Mouse (Mus musculus) liver, embryonic 13.5 days (tissue): ENCODE data around the gene Rpain. TPM values are rescaled to one million over a fixed set of nuclear protein-coding genes. Genes with fewer than 3 reads are reported as not detected.
A peak's percentile ranks its signal among the peaks of the same experiment; 100 is the strongest.

Experiments used
- ATAC-seq: fragments of 200-750 bp; cut with Nextera tagmentation; 2 replicates; pipeline ENCODE4 v1.8.0; 2017; ENCODE audit warnings: low read depth, mild to moderate bottlenecking, moderate number of reproducible peaks, moderate library complexity
- DNase-seq: peaks from one replicate; pipeline ENCODE4 v3.0.0; 2022
- H3K27ac ChIP-seq: fragments of 300-500 bp; sonication (generic); 2 replicates; pipeline ENCODE4 v1.5.1; 2015; ENCODE audit warnings: moderate library complexity, mild to moderate bottlenecking, inconsistent platforms
- H3K27me3 ChIP-seq: fragments of 300-500 bp; sonication (generic); 2 replicates; pipeline ENCODE4 v1.6.1; 2015; ENCODE audit warnings: mild to moderate bottlenecking, inconsistent platforms
- H3K36me3 ChIP-seq: fragments of 300-500 bp; sonication (generic); 2 replicates; pipeline ENCODE4 v1.6.1; 2015; ENCODE audit warnings: mild to moderate bottlenecking, inconsistent platforms
- H3K4me1 ChIP-seq: fragments of 300-500 bp; sonication (generic); replicated peaks from 2 replicates; pipeline ENCODE4 v1.6.1; 2015; ENCODE audit warnings: inconsistent platforms
- H3K4me2 ChIP-seq: fragments of 300-500 bp; sonication (generic); 2 replicates; pipeline ENCODE4 v1.6.1; 2015; ENCODE audit warnings: inconsistent platforms, mild to moderate bottlenecking, moderate library complexity
- H3K4me3 ChIP-seq: fragments of 300-500 bp; sonication (generic); replicated peaks from 2 replicates; pipeline ENCODE4 v1.5.1; 2015; ENCODE audit warnings: mild to moderate bottlenecking, inconsistent platforms
- H3K9ac ChIP-seq: fragments of 300-500 bp; sonication (generic); 2 replicates; pipeline ENCODE4 v1.6.1; 2015; ENCODE audit warnings: mild to moderate bottlenecking, inconsistent platforms
- H3K9me3 ChIP-seq: fragments of 300-500 bp; sonication (generic); replicated peaks from 2 replicates; pipeline ENCODE4 v1.6.1; 2016; ENCODE audit warnings: inconsistent platforms
- WGBS: fragments of 180-500 bp; shearing (Covaris S2); methylation state at CpG from one replicate; pipeline ENCODE4 v1.1.7; 2015; ENCODE audit not compliant: insufficient replicate concordance; 5-methylcytosine and 5-hydroxymethylcytosine counted together
- polyA plus RNA-seq: library from polyadenylated mRNA; unstranded; fragments of >200 nt; fragmentation: Nextera tagmentation; extraction: Ambion mirVana; gene quantifications from 2 replicates; pipeline ENCODE4 v1.2.1, GENCODE M21; 2015

Rpain gene
- polyA plus RNA-seq, result 95.3 and 97.0 TPM in 2 replicates

DNA sequence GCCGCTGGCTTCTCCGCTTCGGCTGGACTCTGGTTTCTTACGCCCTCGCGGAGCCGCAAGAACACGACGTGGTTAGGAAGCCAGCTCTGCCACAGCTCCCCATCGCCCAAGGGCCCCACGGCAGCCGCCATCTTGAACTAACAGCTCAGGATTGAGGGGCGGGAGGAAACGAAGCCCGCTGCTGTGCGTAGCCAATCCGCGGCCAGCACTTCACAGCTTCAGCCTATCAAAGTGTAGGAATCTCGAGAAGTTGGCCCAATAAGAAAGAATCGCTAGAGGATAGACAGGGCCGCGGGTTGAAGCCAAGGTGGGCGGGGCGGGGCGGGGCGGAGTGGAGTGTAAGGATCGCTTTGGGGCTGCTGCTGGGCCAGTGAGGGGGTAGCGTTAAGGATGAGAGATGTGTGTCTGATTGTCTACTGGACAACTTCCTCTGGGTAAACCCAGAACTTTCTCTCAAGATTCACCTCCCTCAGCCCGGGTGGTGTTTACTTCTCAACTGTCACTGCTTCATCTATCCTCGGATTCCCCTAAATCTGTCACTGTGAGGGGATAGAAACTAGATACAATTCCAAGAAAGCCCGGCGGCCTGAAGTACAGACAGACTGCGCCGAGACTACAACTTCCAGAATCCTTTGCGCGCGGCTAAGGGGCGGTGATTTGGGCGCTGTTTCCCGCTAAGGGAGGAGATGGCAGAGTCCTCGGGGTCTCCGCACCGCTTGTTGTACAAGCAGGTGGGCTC, at the start of gene Rpain, which contains the start of gene Nup88:
Rpain (plus strand) TSS at position 393 of the 739 bp plus-strand sequence.
Nup88 (minus strand) TSS at position 153 of the 739 bp plus-strand sequence.
- H3K4me2 ChIP-seq, result peak within 1 kb of the TSS; percentile 87
- H3K27ac ChIP-seq, result peak within 1 kb of the TSS; percentile 99
- H3K9ac ChIP-seq, result peak within 1 kb of the TSS; percentile 89
- ATAC-seq, result peak; percentile 92
- H3K9me3 ChIP-seq, result no peaks in the 10 kb centered on the region
- H3K4me3 ChIP-seq, result peak within 1 kb of the TSS; percentile 84
- H3K27me3 ChIP-seq, result no peaks in the 10 kb centered on the region
- H3K4me1 ChIP-seq, result peaks cover 57% of the 10 kb centered on the region
- H3K36me3 ChIP-seq, result peaks cover 57% of the 10 kb centered on the region
- WGBS, result under 1% methylated on average over 43 of the region's 43 CpGs
- peak; percentile 90 for DNase-seq

DNA sequence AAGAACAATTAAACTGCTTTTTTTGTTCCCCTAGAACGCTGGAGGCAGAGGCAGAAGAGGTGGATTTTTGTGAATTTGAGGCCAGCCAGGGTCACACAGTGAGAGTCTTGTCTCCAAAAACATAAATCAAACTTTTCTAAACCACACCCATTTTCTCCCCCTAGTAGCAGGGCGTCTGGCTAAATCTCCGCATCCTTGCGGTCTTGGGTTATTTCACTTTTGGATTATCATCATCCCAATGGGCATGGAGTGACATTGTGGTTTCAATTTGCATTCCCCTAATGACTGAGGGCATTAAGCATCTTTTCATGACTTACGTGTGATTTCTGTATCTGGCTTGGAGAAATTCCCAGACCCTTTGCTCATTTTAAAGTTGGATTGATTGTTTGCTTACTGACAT, 38.6 kb upstream of the Rpain start:
- ATAC-seq (no peak), DNase-seq (no peak)

GRCm38 (mm10) chr11:70935316-70935715, 34.7 kb upstream of the Rpain start:
- H3K4me2 ChIP-seq, result no peak overlapping the region
- no peak overlapping the region for H3K9ac ChIP-seq
- peaks cover 65% of the 10 kb centered on the region for H3K36me3 ChIP-seq
- H3K4me3 ChIP-seq, result no peak overlapping the region
- WGBS, result 86% methylated on average over 7 of the region's 7 CpGs
- DNase-seq (no peak), ATAC-seq (no peak)
- H3K27ac ChIP-seq, result no peak overlapping the region
- no peaks in the 10 kb centered on the region for H3K9me3 ChIP-seq
- H3K27me3 ChIP-seq, result no peaks in the 10 kb centered on the region
- H3K4me1 ChIP-seq, result no peaks in the 10 kb centered on the region

More for the DNA sequence above, 38.6 kb upstream of the Rpain start:
- H3K27ac ChIP-seq, result no peak overlapping the region
- H3K27me3 ChIP-seq, result no peaks in the 10 kb centered on the region
- 81% methylated on average over 5 of the region's 5 CpGs for WGBS
- no peaks in the 10 kb centered on the region for H3K9me3 ChIP-seq
- H3K4me3 ChIP-seq, result no peak overlapping the region
- H3K9ac ChIP-seq, result no peak overlapping the region
- H3K4me1 ChIP-seq, result no peaks in the 10 kb centered on the region
- peaks cover 59% of the 10 kb centered on the region for H3K36me3 ChIP-seq
- H3K4me2 ChIP-seq, result no peak overlapping the region

GRCm38 (mm10) chr11:70942596-70942995, 27.4 kb upstream of the Rpain start:
- Histone ChIP-seq H3K36me3 (peaks cover 82% of the 10 kb centered on the region), H3K9ac (no peak overlapping the region), H3K27me3 (no peaks in the 10 kb centered on the region), H3K27ac (no peak overlapping the region), H3K4me1 (no peaks in the 10 kb centered on the region), H3K4me3 (no peak overlapping the region), H3K9me3 (no peaks in the 10 kb centered on the region), H3K4me2 (no peak overlapping the region)
- no peak for ATAC-seq
- DNase-seq, result no peak
- 89% methylated on average over 1 of the region's 1 CpGs for WGBS

DNA sequence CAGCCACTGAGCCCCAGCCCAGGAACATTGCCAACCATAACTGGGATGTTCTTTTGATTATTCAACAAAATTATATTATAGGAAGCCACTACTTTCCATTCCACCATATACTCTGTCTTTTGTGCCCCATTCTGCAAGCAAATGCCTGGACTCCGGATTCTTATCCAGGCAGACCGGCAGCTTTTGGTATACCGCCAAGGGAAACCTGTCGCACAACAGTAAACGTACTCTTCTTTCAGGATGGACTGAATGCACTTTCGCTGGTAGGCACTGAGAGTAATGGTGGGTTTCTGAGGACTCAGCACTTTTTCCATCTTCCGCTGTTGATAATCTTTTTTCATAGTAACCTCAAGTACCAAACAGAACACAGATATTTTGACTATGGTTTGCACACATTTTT, 26.4 kb upstream of the Rpain start:
- no peaks in the 10 kb centered on the region for H3K27me3 ChIP-seq
- peaks cover 83% of the 10 kb centered on the region for H3K36me3 ChIP-seq
- DNase-seq (no peak), ATAC-seq (no peak)
- H3K27ac ChIP-seq, result no peak overlapping the region
- H3K9me3 ChIP-seq, result no peaks in the 10 kb centered on the region
- H3K4me1 ChIP-seq, result no peaks in the 10 kb centered on the region
- WGBS, result 93% methylated on average over 7 of the region's 7 CpGs
- no peak overlapping the region for H3K4me3 ChIP-seq
- no peak overlapping the region for H3K9ac ChIP-seq
- H3K4me2 ChIP-seq, result no peak overlapping the region

- WGBS, result 81% methylated on average over 4 of the region's 4 CpGs
Observed at GRCm38 (mm10) chr11:70944935-70945817, 24.8 kb upstream of the Rpain start.

GRCm38 (mm10) chr11:70954711-70955110, 15.3 kb upstream of the Rpain start:
- WGBS, result 79% methylated on average over 4 of the region's 4 CpGs
- Histone ChIP-seq H3K4me3 (no peak overlapping the region), H3K4me2 (no peak overlapping the region), H3K9me3 (no peaks in the 10 kb centered on the region), H3K27me3 (no peaks in the 10 kb centered on the region), H3K27ac (no peak overlapping the region), H3K9ac (no peak overlapping the region), H3K36me3 (peaks cover 96% of the 10 kb centered on the region), H3K4me1 (no peaks in the 10 kb centered on the region)
- no peak for ATAC-seq
- no peak for DNase-seq

More at GRCm38 (mm10) chr11:70944935-70945817, 24.8 kb upstream of the Rpain start:
- Histone ChIP-seq H3K9ac (no peak overlapping the region), H3K4me3 (no peak overlapping the region), H3K27me3 (no peaks in the 10 kb centered on the region), H3K4me1 (no peaks in the 10 kb centered on the region), H3K9me3 (no peaks in the 10 kb centered on the region), H3K27ac (no peak overlapping the region), H3K36me3 (peaks cover 87% of the 10 kb centered on the region), H3K4me2 (no peak overlapping the region)
- ATAC-seq (no peak), DNase-seq (no peak)

DNA sequence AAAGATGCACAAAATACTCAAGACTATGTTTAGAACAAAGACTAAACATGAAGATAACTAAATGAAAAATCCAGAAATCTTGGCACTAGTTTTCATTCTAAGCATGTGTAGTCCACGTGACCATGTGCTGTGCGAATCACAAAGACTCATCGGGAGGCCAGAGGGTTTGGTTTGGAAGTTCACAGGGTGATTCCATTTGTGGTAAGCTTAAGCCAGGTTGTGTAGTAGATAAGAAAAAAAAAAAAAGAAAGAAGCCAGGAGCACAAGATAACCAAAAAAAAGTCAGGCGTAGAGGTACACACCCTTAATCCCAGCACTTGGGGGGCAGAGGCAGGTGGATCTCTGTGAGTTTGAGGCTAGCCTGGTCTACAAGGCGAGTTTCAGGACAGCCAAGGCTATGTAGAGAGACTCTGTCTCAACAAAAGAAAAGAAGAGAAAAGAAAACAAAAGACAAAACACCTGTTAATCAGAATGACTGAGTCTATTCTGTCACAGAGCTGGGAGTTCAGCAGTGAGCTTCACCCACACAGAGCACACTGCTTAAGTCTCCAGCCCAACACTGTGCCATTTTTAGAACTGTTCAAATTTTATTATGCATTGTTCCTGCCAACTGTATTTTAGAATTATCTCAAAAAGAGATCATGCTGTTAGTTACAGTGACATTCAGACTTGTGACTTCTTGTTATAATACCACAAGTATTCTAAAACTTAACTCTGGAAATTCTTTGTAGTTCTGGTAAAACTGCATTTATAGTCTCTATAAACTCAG, 9.0 kb upstream of the Rpain start:
- Histone ChIP-seq H3K27me3 (no peaks in the 10 kb centered on the region), H3K9ac (no peak overlapping the region), H3K4me2 (no peak overlapping the region), H3K27ac (no peak overlapping the region), H3K9me3 (no peaks in the 10 kb centered on the region), H3K36me3 (peaks cover 95% of the 10 kb centered on the region), H3K4me3 (no peak overlapping the region), H3K4me1 (peaks cover 26% of the 10 kb centered on the region)
- 43% methylated on average over 5 of the region's 5 CpGs for WGBS
- DNase-seq, result no peak
- peak; percentile 23; the same call in 1 of the 2 replicates for ATAC-seq

DNA sequence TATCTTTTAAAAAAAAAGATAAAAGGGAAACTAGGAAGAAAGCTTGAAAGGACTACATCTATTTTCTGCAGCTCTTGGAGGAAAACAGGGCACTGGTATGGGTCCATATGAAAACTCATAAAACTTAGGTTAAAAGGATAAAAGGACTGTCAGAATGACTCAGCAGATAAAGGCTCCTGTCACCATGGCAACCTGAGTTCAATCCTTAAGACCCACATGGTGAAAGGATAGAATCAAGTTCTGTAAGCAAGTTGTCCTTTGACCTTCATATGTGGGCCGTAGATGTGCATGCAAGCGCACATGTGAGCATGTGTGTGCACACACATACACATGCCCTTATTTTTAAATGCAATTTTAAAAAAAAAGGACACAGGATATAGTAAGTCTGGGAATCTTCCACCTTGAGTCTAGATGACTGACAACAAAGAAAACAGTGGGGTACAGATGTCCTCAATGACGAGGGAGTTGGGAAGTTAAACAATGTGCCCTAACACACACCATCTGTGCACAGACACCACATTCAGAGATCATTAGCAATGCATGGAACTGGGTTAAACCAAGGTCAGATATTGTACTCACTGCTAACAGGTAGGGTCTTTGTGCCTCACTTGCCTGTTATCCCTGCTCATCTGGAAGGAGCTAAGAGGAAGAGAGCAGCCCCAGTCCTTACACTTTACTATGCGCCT, 5.6 kb upstream of the Rpain start:
- Histone ChIP-seq H3K27ac (no peak overlapping the region), H3K36me3 (peaks cover 77% of the 10 kb centered on the region), H3K4me3 (no peak overlapping the region), H3K27me3 (no peaks in the 10 kb centered on the region), H3K4me2 (no peak overlapping the region), H3K9me3 (no peaks in the 10 kb centered on the region), H3K9ac (no peak overlapping the region), H3K4me1 (peaks cover 43% of the 10 kb centered on the region)
- ATAC-seq (no peak), DNase-seq (no peak)
- 76% methylated on average over 4 of the region's 4 CpGs for WGBS

DNA sequence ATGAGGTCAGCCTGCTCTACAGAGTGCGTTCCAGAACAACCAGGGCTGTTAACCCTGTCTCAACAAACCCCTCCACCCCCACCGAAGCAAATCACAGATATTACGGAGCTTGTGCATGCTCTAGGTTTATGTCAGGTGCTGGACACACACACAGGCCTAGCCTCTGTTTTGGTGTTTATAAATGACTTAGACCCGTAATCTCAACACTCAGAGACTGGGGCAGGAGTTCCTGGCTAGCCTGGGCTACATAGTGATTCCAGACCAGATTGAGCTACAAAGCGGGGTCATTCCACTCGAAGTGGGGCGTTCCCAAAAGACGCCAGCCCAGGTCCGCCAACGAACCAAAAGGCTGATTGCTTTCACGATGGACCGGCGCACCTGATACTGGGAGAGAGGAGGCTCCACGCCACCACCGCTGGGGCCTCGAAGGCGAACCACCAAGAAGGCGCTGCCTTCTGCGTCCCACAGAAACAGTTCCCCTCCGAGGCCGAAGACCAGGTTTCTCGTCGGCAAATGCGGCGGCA, 680 bp upstream of the Rpain start:
- Histone ChIP-seq H3K27ac (peak overlapping the region; percentile 89), H3K27me3 (no peaks in the 10 kb centered on the region), H3K4me1 (peaks cover 55% of the 10 kb centered on the region), H3K9ac (peak overlapping the region; percentile 89), H3K36me3 (peaks cover 57% of the 10 kb centered on the region), H3K4me3 (peak overlapping the region; percentile 84), H3K9me3 (no peaks in the 10 kb centered on the region), H3K4me2 (peak overlapping the region; percentile 87)
- no peak for DNase-seq
- ATAC-seq, result peak; percentile 5; the same call in 1 of the 2 replicates
- WGBS, result under 1% methylated on average over 25 of the region's 25 CpGs
